Mouse (Mus musculus) bone marrow macrophage, adult 2 months (primary cell): ENCODE measurements around the gene Bri3bp.

Experiments used
- CTCF ChIP-seq: IDR thresholded peaks from 2 replicates; pipeline ENCODE4 v1.5.1; 2012; ENCODE audit warnings: low read depth, mild to moderate bottlenecking, low read length, moderate library complexity
- POLR2A ChIP-seq: IDR thresholded peaks from 2 replicates; pipeline ENCODE4 v1.6.1; 2012; ENCODE audit warnings: mild to moderate bottlenecking, low read depth, low read length, borderline replicate concordance

DNA sequence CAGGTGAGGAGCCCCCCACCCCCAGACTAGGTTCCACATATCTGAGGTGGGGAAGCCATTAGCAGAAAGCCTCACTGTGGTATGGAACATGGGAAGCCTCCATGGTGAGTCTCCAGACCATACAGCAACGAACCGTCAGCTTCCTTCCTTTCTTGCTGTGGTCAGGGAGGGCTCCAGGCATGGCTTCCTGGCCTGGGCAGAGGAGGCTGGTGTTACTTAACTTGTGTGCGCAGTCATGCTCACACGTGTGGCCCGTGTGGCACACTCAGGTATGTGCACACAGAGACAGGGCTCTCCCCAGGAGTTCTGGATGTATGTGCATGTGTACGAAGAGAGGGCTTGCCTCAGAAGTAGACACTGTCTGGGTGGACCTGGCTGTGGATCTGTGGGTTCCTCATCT, 62.3 kb downstream of the Bri3bp start:
- TF ChIP-seq CTCF, result no peak
- TF ChIP-seq POLR2A, result no peak
